Mouse (Mus musculus): Measurements from ENCODE around the gene Col27a1. TPM values are rescaled to one million over a fixed set of nuclear protein-coding genes. Genes with fewer than 3 reads are reported as not detected.

Gene Col27a1
- total RNA-seq, 2 experiments from 2014 or later: 4.2 to 5.2 TPM

- DNase-seq (ENCODE audit: low spot score in 2 of 2): peak; percentile 91 to 97
Measured at GRCm38 (mm10) chr4:63307175-63308062, 93.6 kb downstream of the Col27a1 start.

- no peak for DNase-seq (ENCODE audit: low spot score in 2 of 2)
Measured at GRCm38 (mm10) chr4:63308316-63308715, 94.5 kb downstream of the Col27a1 start.

GRCm38 (mm10) chr4:63310247-63310855 lies 96.5 kb downstream of the Col27a1 start:
- no peak for DNase-seq (ENCODE audit: low spot score in 2 of 2)

- no peak for DNase-seq (ENCODE audit: low spot score in 2 of 2)
Measured at GRCm38 (mm10) chr4:63311426-63311825, 97.6 kb downstream of the Col27a1 start.

- no peak for DNase-seq (ENCODE audit: low spot score in 2 of 2)
Measured at GRCm38 (mm10) chr4:63314063-63314462, 100.3 kb downstream of the Col27a1 start.

GRCm38 (mm10) chr4:63316076-63316746 lies 102.4 kb downstream of the Col27a1 start:
- DNase-seq (ENCODE audit: low spot score in 2 of 2): peak; percentile 27

- DNase-seq (ENCODE audit: low spot score in 2 of 2): peak; percentile 50 to 73
Measured at GRCm38 (mm10) chr4:63319566-63319965, 105.8 kb downstream of the Col27a1 start.

GRCm38 (mm10) chr4:63323275-63323815 lies 109.5 kb downstream of the Col27a1 start:
- DNase-seq (ENCODE audit: low spot score in 2 of 2): no peak

- no peak for DNase-seq (ENCODE audit: low spot score in 2 of 2)
Measured at GRCm38 (mm10) chr4:63333403-63333802, 119.6 kb downstream of the Col27a1 start.

- no peak for DNase-seq (ENCODE audit: low spot score in 2 of 2)
Measured at GRCm38 (mm10) chr4:63338414-63339076, 124.7 kb downstream of the Col27a1 start.

GRCm38 (mm10) chr4:63342491-63342890 lies 128.7 kb downstream of the Col27a1 start:
- DNase-seq (ENCODE audit: low spot score in 2 of 2): no peak

GRCm38 (mm10) chr4:63343608-63344007 lies 129.8 kb downstream of the Col27a1 start:
- DNase-seq (ENCODE audit: low spot score in 2 of 2): no peak

GRCm38 (mm10) chr4:63344295-63344694 lies 130.5 kb downstream of the Col27a1 start, which contains the start of gene Orm1:
Gene Orm1, plus strand, starts transcription at chr4:63344560.
- DNase-seq (ENCODE audit: low spot score in 2 of 2): no peak

- DNase-seq (ENCODE audit: low spot score in 2 of 2): no peak
Measured at GRCm38 (mm10) chr4:63345261-63345660, 131.5 kb downstream of the Col27a1 start.

- DNase-seq (ENCODE audit: low spot score in 2 of 2): no peak
Measured at GRCm38 (mm10) chr4:63346659-63347058, 132.9 kb downstream of the Col27a1 start.

- DNase-seq (ENCODE audit: low spot score in 2 of 2): no peak
Measured at GRCm38 (mm10) chr4:63348524-63348923, 134.7 kb downstream of the Col27a1 start.

- no peak for DNase-seq (ENCODE audit: low spot score in 2 of 2)
Measured at GRCm38 (mm10) chr4:63355877-63356665, 142.3 kb downstream of the Col27a1 start, which contains the start of gene Orm3. Gene Orm3, plus strand, starts transcription at chr4:63356162.

GRCm38 (mm10) chr4:63356981-63357570 lies 143.3 kb downstream of the Col27a1 start:
- no peak for DNase-seq (ENCODE audit: low spot score in 2 of 2)

- no peak for DNase-seq (ENCODE audit: low spot score in 2 of 2)
Measured at GRCm38 (mm10) chr4:63359861-63360260, 146.1 kb downstream of the Col27a1 start.

- no peak for DNase-seq (ENCODE audit: low spot score in 2 of 2)
Measured at GRCm38 (mm10) chr4:63362150-63362549, 148.3 kb downstream of the Col27a1 start, which contains the start of gene Orm2. Gene Orm2, plus strand, starts transcription at chr4:63362449.
